Mouse (Mus musculus): Measurements from ENCODE around the gene Aldoc. TPM values are rescaled to one million over a fixed set of nuclear protein-coding genes. Genes with fewer than 3 reads are reported as not detected.
"Not testable (repeated sequence)": the region's sequence is repeated elsewhere in the genome, so short reads cannot be mapped to it uniquely, and the experiment has no call there.

Gene Aldoc
- 3.6 and 4.4 TPM in 2 replicates for polyA plus RNA-seq (2012; rRNA removed)

- 11% methylated on average over 15 of the region's 15 CpGs for WGBS
- TF ChIP-seq CTCF (IDR thresholded peaks at IDR 0.05; ENCODE audit: extremely low read depth, insufficient read depth, insufficient read length, insufficient replicate concordance): no peak
- TF ChIP-seq POLR2A (IDR thresholded peaks at IDR 0.05; ENCODE audit: low read depth, low read length): no peak
- no peaks in the 10 kb centered on the region; the same call in 1 of the 2 replicates for H3K36me3 ChIP-seq (ENCODE audit: control insufficient read depth, insufficient read depth, low read length)
Observed at GRCm38 (mm10) chr11:78322860-78323259, at the start of gene Aldoc. TSS of gene Aldoc (plus strand) at chr11:78322968.

GRCm38 (mm10) chr11:78275596-78275995 is 47.2 kb upstream of the Aldoc start:
- Histone ChIP-seq H3K27me3 (ENCODE audit: control insufficient read depth, insufficient read depth, low read length) (no peaks in the 10 kb centered on the region), H3K4me1 (ENCODE audit: control insufficient read depth, insufficient read depth, insufficient read length) (no peaks in the 10 kb centered on the region; the same call in 1 of the 2 replicates), H3K27ac (ENCODE audit: insufficient read depth, low read length) (no peak overlapping the region), H3K4me3 (ENCODE audit: extremely low read depth, insufficient read depth, insufficient read length) (no peak overlapping the region), H3K36me3 (ENCODE audit: control insufficient read depth, insufficient read depth, low read length) (peaks cover 60% of the 10 kb centered on the region)
- WGBS: 94% methylated on average over 1 of the region's 1 CpGs
- DNase-seq (ENCODE audit: low read depth in 1 of 2, low spot score in 2 of 2): no peak
- TF ChIP-seq CTCF (IDR thresholded peaks at IDR 0.05; ENCODE audit: extremely low read depth, insufficient read depth, insufficient read length, insufficient replicate concordance): no peak
- TF ChIP-seq POLR2A (IDR thresholded peaks at IDR 0.05; ENCODE audit: low read depth, low read length): no peak

More at GRCm38 (mm10) chr11:78322860-78323259, at the start of gene Aldoc:
- peak within 1 kb of the TSS; percentile 35 for H3K4me3 ChIP-seq (ENCODE audit: extremely low read depth, insufficient read depth, insufficient read length)
- no peaks in the 10 kb centered on the region for H3K27me3 ChIP-seq (ENCODE audit: control insufficient read depth, insufficient read depth, low read length)
- H3K4me1 ChIP-seq (ENCODE audit: control insufficient read depth, insufficient read depth, insufficient read length): peaks cover 10% of the 10 kb centered on the region
- DNase-seq (ENCODE audit: low read depth in 1 of 2, low spot score in 2 of 2): peak; percentile 78 to 87
- no peak within 1 kb of the TSS for H3K27ac ChIP-seq (ENCODE audit: insufficient read depth, low read length)

- not testable (repeated sequence) for H3K27me3 ChIP-seq (ENCODE audit: control insufficient read depth, insufficient read depth, low read length); H3K4me3 ChIP-seq (ENCODE audit: extremely low read depth, insufficient read depth, insufficient read length); H3K4me1 ChIP-seq (ENCODE audit: control insufficient read depth, insufficient read depth, insufficient read length); DNase-seq (ENCODE audit: low read depth in 1 of 2, low spot score in 2 of 2); H3K27ac ChIP-seq (ENCODE audit: insufficient read depth, low read length)
- 94% methylated on average over 4 of the region's 4 CpGs for WGBS
- H3K36me3 ChIP-seq (ENCODE audit: control insufficient read depth, insufficient read depth, low read length): peaks cover 63% of the 10 kb centered on the region
Observed at GRCm38 (mm10) chr11:78276169-78276568, 46.6 kb upstream of the Aldoc start.

- H3K36me3 ChIP-seq (ENCODE audit: control insufficient read depth, insufficient read depth, low read length): peaks cover 57% of the 10 kb centered on the region
Observed at GRCm38 (mm10) chr11:78278853-78279252, 43.9 kb upstream of the Aldoc start.

GRCm38 (mm10) chr11:78279586-78279985 is 43.2 kb upstream of the Aldoc start:
- no peak overlapping the region for H3K27ac ChIP-seq (ENCODE audit: insufficient read depth, low read length)
- no peaks in the 10 kb centered on the region for H3K27me3 ChIP-seq (ENCODE audit: control insufficient read depth, insufficient read depth, low read length)
- H3K4me3 ChIP-seq (ENCODE audit: extremely low read depth, insufficient read depth, insufficient read length): no peak overlapping the region
- no peaks in the 10 kb centered on the region; the same call in 1 of the 2 replicates for H3K4me1 ChIP-seq (ENCODE audit: control insufficient read depth, insufficient read depth, insufficient read length)
- DNase-seq (ENCODE audit: low read depth in 1 of 2, low spot score in 2 of 2): no peak
- peaks cover 58% of the 10 kb centered on the region for H3K36me3 ChIP-seq (ENCODE audit: control insufficient read depth, insufficient read depth, low read length)
- WGBS: 96% methylated on average over 4 of the region's 4 CpGs
- no peak for TF ChIP-seq CTCF (IDR thresholded peaks at IDR 0.05; ENCODE audit: extremely low read depth, insufficient read depth, insufficient read length, insufficient replicate concordance)

More at GRCm38 (mm10) chr11:78278853-78279252, 43.9 kb upstream of the Aldoc start:
- Histone ChIP-seq H3K4me1 (ENCODE audit: control insufficient read depth, insufficient read depth, insufficient read length) (no peaks in the 10 kb centered on the region; the same call in 1 of the 2 replicates), H3K27me3 (ENCODE audit: control insufficient read depth, insufficient read depth, low read length) (no peaks in the 10 kb centered on the region), H3K4me3 (ENCODE audit: extremely low read depth, insufficient read depth, insufficient read length) (no peak overlapping the region), H3K27ac (ENCODE audit: insufficient read depth, low read length) (no peak overlapping the region)
- 87% methylated on average over 7 of the region's 7 CpGs for WGBS
- TF ChIP-seq POLR2A (IDR thresholded peaks at IDR 0.05; ENCODE audit: low read depth, low read length) (no peak), CTCF (IDR thresholded peaks at IDR 0.05; ENCODE audit: extremely low read depth, insufficient read depth, insufficient read length, insufficient replicate concordance) (no peak)
- no peak for DNase-seq (ENCODE audit: low read depth in 1 of 2, low spot score in 2 of 2)

- TF ChIP-seq POLR2A (IDR thresholded peaks at IDR 0.05; ENCODE audit: low read depth, low read length) (no peak), CTCF (IDR thresholded peaks at IDR 0.05; ENCODE audit: extremely low read depth, insufficient read depth, insufficient read length, insufficient replicate concordance) (no peak)
- peaks cover 51% of the 10 kb centered on the region for H3K36me3 ChIP-seq (ENCODE audit: control insufficient read depth, insufficient read depth, low read length)
- no peak overlapping the region for H3K4me3 ChIP-seq (ENCODE audit: extremely low read depth, insufficient read depth, insufficient read length)
- DNase-seq (ENCODE audit: low read depth in 1 of 2, low spot score in 2 of 2): no peak
- H3K27me3 ChIP-seq (ENCODE audit: control insufficient read depth, insufficient read depth, low read length): no peaks in the 10 kb centered on the region
- WGBS: 94% methylated on average over 7 of the region's 7 CpGs
- H3K4me1 ChIP-seq (ENCODE audit: control insufficient read depth, insufficient read depth, insufficient read length): no peaks in the 10 kb centered on the region
- H3K27ac ChIP-seq (ENCODE audit: insufficient read depth, low read length): no peak overlapping the region
Observed at GRCm38 (mm10) chr11:78289146-78289763, 33.5 kb upstream of the Aldoc start.

GRCm38 (mm10) chr11:78290654-78291053 is 32.1 kb upstream of the Aldoc start, which contains the start of gene BC030499:
TSS of gene BC030499 (plus strand) at chr11:78290841.
- Histone ChIP-seq H3K36me3 (ENCODE audit: control insufficient read depth, insufficient read depth, low read length) (peaks cover 40% of the 10 kb centered on the region), H3K27ac (ENCODE audit: insufficient read depth, low read length) (no peak within 1 kb of the TSS), H3K4me1 (ENCODE audit: control insufficient read depth, insufficient read depth, insufficient read length) (no peaks in the 10 kb centered on the region), H3K27me3 (ENCODE audit: control insufficient read depth, insufficient read depth, low read length) (no peaks in the 10 kb centered on the region), H3K4me3 (ENCODE audit: extremely low read depth, insufficient read depth, insufficient read length) (no peak within 1 kb of the TSS)
- no peak for DNase-seq (ENCODE audit: low read depth in 1 of 2, low spot score in 2 of 2)
- 96% methylated on average over 4 of the region's 4 CpGs for WGBS
- TF ChIP-seq POLR2A (IDR thresholded peaks at IDR 0.05; ENCODE audit: low read depth, low read length): no peak
